Mouse (Mus musculus) right cerebral cortex, postnatal 36 days (tissue): ENCODE results near the gene Zfp956.
"Not testable (repeated sequence)": the region's sequence is repeated elsewhere in the genome, so short reads cannot be mapped to it uniquely, and the experiment has no call there.

Source experiments
- DNase-seq, 2 experiments: peaks; one replicate each; pipeline ENCODE4 v3.0.0; 2022; ENCODE audit warnings: low spot score in 2 of 2, mixed read lengths in 1 of 2

Gene Zfp956

DNA sequence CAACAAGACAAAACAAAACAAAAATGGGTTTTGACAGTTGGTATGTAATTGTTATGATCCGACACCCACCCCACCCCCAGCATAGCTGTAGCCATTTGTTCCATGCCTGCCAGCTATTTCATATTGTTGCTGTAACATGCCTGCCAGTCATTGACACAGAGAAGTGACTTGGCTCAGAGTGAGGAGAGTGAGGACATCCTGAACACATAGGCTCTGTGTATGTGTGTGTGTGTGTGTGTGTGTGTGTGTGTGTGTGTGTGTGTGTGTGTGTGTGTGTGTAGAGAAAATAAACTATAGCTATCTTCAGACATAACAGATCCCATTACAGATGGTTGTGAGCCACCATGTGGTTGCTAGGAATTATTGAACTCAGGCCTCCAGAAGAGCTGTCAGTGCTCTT, 15.0 kb downstream of the Zfp956 start:
- not testable (repeated sequence) for DNase-seq

DNA sequence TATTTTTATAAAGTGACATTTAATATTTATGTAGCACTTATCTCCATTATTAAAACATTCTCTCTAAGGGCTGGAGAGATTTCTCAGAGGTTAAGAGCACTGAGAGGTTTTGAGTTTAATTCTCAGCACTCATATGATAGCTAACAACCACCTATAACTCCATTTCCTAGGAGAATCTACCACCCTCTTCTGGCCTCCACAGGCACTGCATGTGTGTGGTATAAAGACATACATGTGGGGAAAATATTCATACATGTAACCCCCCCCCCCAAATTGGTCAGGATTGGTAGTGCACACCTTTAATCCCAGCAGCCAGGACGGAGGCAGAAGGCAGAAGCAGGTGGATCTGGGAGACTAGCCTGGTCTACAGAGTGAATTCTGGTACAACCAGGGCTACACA, 21.4 kb downstream of the Zfp956 start:
- DNase-seq = no peak

DNA sequence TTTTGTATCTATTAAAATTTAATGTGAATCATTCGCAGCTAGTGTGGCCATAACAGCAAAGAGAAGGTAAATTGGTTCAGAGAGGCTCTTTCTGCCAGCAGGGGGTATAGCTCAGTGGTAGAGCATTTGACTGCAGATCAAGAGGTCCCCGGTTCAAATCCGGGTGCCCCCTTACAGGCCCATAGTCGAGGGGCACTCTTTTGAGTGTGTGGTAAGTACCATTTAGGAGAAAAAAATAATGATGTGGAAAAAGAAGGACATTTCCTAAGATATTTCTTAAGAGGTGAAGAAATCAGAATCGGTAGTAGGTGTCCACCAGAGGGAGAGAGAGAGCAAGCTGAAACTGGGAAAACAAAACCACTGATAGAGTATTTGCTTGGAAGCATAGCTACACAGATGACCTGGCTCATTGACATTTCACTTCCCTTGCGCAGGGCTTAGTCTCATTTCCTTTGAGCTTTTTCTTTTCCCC, 25.7 kb downstream of the Zfp956 start:
- DNase-seq = peak; percentile 64 to 66

GRCm38 (mm10) chr6:47983936-47984335, 30.7 kb downstream of the Zfp956 start:
- DNase-seq = no peak

DNA sequence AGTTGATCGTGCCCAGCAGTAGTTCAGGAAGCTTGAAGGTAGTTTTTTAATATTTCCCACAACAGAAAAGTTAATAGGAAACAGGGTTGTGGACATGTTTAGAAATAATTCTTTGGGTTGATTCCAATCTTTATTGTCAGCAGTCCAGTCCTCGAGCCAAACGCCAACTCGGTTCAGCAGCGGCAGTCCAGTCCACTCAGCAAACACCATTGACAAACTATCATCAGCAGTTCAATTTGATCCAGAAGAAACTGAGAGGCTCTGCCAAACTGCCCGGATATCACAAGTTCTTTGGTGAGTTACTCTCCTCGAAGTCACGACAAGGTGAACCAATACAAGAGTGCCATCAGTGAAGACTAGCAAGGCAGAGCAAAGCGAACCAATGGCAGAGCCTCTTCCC, 42.5 kb downstream of the Zfp956 start:
- DNase-seq = no peak

DNA sequence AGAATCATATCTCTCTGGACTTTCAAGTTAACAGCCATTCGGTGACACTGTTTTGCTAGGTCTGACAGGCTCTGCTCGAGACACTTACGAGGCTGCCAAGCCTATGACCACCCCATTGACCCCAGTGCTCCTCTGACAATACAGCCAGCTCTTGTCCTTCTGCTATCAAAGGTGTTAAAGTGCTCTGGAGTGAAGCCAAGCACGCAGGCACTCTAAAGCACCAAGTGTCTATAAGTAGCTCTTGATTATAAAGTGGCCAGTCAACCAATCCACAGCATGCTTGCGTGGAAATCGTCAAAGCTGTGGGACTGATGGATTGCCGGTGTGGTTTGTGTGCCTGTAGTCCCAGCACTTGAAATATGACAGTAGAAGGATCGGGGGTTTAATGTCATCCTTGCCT, 57.5 kb downstream of the Zfp956 start:
- DNase-seq = no peak
